Mouse (Mus musculus): Measurements from ENCODE around the gene Hoga1.

Gene Hoga1

DNA sequence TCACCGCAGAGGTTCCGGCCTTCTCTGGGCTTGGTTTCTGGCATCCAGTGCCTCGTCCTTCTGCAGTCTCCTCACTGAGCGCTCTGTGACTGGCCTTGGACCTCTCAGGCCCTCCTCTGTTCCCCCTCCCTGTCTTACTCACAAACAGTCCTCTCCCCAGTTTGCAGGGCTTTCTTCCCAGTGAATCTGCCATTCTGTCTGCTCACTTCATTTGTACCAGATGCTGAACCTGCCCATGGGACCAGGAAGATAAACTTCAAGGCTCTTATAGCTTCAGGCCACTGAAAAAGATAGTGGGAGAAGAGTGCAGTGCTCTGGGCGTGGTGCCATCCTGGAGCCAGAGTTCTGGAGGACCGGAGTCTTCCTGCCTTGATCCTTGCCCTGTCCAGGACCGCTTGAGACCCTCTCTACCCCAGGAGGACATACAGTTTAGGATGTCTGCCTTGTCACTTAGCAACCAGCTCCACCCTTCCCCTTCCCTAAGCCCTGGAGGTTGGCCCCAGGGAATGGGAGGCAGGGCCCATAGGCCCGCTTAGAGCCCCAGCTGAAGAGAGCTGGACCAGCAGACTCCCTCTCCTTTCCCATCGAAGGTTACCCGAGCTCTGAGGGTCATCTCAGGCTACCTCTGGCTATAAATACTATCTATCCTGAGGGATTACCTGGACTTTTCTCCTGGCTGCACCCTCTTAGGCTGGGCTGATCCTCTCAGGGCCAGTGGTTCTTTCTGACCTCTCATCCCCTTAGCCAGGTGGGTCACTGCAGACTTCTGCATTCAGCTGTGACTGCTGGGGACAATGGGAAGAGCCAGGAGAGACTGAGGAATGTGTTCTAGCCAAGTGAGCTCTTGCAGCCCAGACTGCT lies 23.5 kb upstream of the Hoga1 start:
- no peak for DNase-seq (ENCODE audit: low read depth in 1 of 2, low spot score in 2 of 2)

DNA sequence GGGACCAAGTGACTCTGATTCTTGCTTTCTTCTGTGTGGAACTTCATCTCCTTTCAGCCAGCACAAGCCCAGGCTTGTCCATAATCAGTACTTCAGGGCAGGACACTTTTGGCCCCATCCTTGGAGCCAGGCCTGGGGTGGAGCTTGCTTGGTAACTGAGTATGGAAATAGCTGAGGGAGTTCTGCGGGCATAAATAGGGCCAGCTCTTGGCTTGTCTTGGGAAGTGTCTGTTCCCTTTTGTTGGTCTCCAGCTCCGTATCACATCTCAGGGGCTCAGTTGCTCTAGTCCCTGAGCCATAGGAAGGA lies 22.9 kb upstream of the Hoga1 start:
- no peak for DNase-seq (ENCODE audit: low read depth in 1 of 2, low spot score in 2 of 2)

DNA sequence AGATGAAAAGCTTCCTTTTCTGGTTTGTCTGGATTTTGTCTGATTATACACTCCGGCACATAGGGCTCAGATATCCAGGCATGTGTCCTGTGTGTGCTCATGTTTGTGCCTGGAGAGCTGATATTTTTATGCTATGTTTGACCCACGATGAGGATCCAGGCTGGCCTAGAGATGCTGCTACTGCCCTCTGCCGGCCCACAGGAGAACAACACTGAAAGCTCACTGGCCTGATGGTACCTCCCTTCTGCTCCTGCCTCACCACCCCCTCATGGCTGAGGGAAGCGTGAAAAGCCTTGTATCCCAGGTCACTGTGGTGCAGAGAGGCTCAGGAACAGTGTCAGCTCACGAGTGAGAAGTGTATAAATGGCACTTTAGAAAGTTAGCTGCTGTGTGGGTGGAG lies 19.3 kb upstream of the Hoga1 start:
- peak; percentile 42 to 74 for DNase-seq (ENCODE audit: low read depth in 1 of 2, low spot score in 2 of 2)

DNA sequence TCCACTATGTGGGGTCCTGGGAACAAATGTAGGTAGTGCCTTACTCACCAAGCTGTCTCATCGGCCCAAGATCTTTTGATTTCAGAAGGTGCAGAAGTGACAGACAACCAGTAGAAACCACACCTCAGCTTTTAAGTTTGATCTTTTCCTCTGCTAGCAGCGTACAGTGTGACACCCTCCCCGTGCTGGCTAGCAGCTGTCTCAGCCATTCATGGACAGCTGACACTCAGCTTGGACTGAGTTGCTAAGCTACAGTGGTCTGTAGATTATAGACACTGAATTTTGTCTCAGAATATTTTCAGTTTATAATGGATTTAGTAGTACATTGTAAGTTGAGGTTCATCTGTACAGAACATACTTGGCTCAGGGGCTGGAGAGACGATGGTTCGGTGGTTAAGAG lies 14.3 kb upstream of the Hoga1 start:
- DNase-seq (ENCODE audit: low read depth in 1 of 2, low spot score in 2 of 2): no peak

GRCm38 (mm10) chr19:42033611-42034010 lies 11.8 kb upstream of the Hoga1 start:
- no peak for DNase-seq (ENCODE audit: low read depth in 1 of 2, low spot score in 2 of 2)

DNA sequence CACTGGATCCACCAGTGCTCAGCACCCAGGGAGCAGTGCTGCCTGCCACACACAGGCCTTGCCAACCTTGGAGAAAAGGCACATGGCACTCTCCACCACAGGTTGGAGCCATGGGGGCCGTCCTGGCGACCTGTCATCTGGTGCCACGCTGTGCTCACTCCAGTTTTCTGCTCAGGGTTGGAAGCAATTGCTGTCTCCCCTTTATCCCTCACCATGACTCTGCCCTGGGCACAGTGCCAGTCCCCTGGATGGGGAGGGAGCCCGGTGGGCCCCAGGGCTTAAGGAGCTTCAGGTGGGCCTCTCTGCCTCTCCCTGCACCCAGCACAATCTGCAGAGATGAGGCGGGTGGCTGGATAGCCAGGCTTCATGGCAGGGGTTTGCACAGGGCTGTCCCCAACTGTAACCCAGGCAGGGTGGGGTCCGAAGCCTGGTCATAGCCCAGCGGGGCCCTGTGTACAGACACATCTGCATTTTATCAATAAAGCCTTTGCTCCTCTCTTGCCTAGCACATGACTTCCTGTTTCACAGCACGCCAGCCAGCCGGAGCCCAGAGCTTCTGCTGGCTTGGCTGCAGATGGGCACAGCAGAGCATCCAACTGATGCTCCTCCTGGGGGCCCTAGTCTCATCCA lies 11.1 kb upstream of the Hoga1 start:
- no peak for DNase-seq (ENCODE audit: low read depth in 1 of 2, low spot score in 2 of 2)

DNA sequence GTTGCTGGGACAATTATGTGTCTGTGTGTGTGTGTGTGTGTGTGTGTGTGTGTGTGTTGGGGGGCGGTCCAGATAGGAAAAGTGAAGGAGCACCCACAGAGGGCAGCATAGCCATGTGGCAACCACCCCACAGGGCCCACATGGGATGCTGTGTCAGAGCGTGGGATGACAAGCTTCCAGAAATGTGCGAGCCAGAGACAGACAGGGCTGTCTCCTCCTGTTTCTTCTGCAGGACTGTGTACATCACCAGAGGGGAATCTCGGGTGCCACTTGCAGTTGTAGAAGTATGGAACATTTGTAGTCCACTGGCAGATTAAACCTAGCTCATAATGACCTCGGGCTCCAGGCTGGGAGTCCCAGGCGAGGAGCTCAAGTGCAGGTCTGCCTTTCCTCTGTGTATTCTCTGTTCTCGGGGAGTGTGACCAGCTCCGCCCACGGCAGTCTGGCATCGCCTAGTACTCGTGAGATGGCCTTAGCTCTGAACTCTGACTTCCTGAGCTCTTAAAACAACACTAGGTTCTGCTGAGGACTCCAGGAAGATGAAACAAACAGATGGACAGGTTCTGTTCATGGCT lies 10.4 kb upstream of the Hoga1 start:
- no peak for DNase-seq (ENCODE audit: low read depth in 1 of 2, low spot score in 2 of 2)

DNA sequence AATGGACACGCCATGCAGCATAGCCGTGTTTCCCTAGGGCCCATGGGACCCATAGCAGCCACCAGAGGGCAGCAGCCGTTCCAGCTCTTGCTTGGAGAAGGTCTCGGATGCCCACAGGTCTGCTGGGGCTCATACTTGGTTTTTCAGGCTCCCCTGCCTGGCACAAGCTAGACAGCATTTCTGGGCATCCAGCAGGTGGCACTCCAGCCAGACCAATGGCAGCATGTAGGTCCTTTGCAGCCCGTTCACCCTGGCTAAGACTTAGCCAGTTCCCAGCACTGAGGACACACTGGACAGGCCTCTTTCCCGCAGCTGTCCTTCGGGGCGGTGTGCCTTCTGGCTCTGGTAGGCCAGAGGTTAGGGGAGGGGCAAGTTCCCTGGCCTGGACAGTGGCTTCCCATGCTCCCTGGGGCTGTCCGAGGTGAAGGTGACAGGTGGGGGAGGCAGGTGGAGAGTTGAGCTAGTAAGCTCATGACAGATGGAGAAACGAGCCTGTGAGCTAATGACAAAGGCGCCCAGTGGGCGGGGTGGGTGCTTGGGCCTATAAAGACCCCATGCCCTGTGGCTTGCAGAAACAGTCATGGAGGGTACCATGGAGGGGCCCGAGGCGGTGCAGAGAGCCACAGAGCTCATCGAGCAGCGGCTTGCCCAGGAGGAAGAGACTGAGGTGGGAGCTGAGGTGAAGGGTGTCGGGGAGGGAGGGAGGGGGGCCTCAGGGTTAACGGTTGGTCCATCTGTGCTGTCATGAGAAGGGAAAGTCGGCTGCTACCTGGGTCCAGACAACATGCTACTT lies 9.8 kb upstream of the Hoga1 start, which contains the start of gene Ankrd2:
Ankrd2 (plus strand) TSS at position 545 of the 793 bp plus-strand sequence.
- peak; percentile 53 to 55 for DNase-seq (ENCODE audit: low read depth in 1 of 2, low spot score in 2 of 2)

DNA sequence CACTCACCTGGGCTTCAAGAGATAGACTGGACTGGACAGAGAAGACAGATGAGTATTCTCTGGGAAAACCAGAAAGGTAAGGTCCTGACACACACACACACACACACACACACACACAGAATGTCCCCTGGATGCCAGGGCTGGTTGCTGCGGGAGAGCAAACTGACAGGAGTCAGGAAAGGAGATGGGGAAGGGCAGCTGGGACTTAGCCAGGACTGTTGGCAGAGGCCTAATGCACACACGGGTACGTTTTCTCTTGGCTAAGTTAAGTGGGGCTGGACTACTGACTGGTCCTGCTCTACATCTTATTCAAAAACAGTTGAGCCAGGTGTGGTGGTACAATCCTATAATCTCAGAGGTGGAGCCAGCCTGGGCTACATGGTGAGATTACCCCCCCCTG lies 9.1 kb upstream of the Hoga1 start:
- DNase-seq (ENCODE audit: low read depth in 1 of 2, low spot score in 2 of 2): no peak

GRCm38 (mm10) chr19:42037167-42037702 lies 8.2 kb upstream of the Hoga1 start:
- no peak for DNase-seq (ENCODE audit: low read depth in 1 of 2, low spot score in 2 of 2)

GRCm38 (mm10) chr19:42038310-42038709 lies 7.1 kb upstream of the Hoga1 start:
- DNase-seq (ENCODE audit: low read depth in 1 of 2, low spot score in 2 of 2): no peak

DNA sequence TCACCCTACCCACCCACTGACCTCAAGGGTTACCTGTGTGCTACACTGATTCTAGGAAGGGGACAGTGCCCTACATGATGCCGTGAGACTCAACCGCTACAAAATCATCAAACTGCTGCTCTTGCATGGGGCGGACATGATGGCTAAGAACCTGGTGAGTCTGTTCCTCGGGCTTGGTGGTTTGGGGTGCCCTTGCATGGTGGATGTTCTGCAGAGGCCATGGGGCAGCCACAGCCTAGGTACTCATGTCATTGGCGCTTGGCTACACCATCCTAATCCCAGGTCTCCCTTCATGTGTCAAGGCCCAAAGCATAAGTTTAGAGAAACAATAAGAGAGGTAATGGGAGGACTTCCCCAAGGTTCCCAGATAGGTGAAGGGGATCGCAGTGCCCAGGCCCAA lies 1.4 kb upstream of the Hoga1 start:
- DNase-seq (ENCODE audit: low read depth in 1 of 2, low spot score in 2 of 2): no peak

GRCm38 (mm10) chr19:42050251-42050650 lies 4.8 kb downstream of the Hoga1 start:
- no peak for DNase-seq (ENCODE audit: low read depth in 1 of 2, low spot score in 2 of 2)

DNA sequence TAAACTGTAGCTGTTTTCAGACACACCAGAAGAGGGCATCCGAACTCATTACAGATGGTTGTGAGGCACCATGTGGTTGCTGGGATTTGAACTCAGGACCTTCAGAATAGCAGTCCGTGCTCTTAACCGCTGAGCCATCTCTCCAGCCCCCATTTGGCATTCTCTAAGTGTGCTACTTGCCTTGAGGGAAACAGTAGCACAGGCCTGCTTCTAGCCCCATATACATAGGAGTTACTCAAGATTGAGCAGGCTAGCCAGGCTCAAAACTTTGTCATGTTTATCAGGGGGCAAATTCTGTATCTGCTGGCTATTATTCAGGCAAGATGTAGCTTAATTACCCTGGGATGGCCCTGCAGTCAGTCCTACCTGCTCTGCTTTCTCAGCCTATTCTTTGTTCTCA lies 5.9 kb downstream of the Hoga1 start:
- DNase-seq (ENCODE audit: low read depth in 1 of 2, low spot score in 2 of 2): no peak

- no peak for DNase-seq (ENCODE audit: low read depth in 1 of 2, low spot score in 2 of 2)
These were observed 6.5 kb downstream of the Hoga1 start, which contains the start of gene 4933411K16Rik for GRCm38 (mm10) chr19:42051948-42052347. Gene 4933411K16Rik (plus strand): TSS chr19:42052248.

DNA sequence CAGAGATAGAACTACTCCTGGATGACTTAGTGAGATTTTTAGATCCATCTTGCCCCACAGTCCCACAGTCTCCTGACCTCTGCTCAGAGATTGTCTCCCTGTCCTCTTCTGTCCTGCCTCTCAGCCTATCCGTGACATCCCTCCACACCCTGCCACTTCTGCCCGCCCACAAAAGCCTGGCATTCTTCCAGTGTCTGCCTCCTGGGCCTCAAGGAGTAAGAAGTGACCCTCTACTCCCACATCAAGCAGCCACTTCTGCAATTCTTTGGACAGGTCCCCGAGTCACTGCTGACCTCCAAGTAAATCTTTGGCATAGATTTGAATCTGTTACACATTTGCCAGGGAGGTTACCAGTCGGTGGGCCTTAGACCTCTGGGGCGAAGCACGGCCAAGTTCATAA lies 8.8 kb downstream of the Hoga1 start:
- no peak for DNase-seq (ENCODE audit: low read depth in 1 of 2, low spot score in 2 of 2)

- DNase-seq (ENCODE audit: low read depth in 1 of 2, low spot score in 2 of 2): no peak
These were observed 10.5 kb downstream of the Hoga1 start for GRCm38 (mm10) chr19:42055881-42056280.

DNA sequence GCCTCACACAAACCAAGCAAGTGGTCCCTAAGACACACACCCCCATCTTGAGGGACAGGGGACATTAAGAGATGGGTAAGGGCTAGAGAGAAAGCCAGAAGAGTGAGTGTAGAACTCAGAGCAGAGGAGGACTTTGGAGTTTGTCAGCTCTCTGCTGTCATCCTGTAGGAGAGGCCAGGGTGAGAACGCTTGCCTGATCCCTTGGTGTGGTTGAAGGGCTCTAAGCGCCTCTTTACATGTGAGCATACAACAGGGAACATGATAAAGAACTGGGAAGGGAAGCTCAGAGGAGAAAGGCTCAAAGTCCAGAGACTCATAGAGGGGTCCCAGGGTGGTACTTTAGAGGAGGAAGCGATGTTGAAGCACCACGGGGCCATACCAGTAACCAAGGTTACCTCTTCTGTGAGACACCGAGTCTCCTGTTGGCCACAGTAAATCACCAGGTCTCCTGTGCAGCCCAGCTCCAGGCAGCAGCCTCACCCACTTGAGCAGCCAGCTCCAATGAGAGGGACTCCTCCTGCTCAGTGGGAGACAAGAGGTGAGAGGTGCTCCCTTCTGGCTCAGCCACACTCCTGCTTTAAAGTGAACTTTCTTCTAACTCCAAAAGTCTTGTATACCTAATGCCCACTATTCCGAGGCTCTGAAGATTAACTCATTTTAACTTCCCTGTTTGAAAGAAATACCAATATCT lies 11.5 kb downstream of the Hoga1 start:
- no peak for DNase-seq (ENCODE audit: low read depth in 1 of 2, low spot score in 2 of 2)

DNA sequence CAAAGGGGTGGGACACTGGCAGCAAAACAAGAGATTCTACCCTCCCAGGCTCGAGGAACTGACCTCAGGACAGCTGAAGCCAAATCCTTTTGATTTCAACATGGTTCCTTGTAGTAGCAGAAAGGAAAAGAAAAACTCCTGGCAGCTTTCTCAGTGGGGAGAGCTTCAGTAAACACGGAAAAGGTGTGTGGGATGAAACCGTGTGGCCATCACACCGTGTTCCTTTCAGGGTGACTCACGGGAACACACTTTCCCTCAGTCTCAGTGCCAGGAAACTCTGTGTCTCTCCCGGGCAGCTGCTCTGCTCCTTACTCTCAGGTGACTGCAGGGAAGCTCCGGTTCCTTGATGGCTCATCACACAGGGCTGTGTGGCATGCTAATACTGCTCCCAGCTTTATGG lies 13.0 kb downstream of the Hoga1 start:
- no peak for DNase-seq (ENCODE audit: low read depth in 1 of 2, low spot score in 2 of 2)

GRCm38 (mm10) chr19:42061443-42061842 lies 16.0 kb downstream of the Hoga1 start:
- DNase-seq (ENCODE audit: low read depth in 1 of 2, low spot score in 2 of 2): no peak
